In genomic region chr5:103927429-103928195, GRCm38 (mm10) we compare ENCODE assay signal across 8 mouse cellular contexts. TPM values are rescaled to one million over a fixed set of nuclear protein-coding genes. Genes with fewer than 3 reads are reported as not detected.
A peak's percentile ranks its signal among the peaks of the same experiment; 100 is the strongest.
DNase-seq lines count a peak whose midpoint lies in the region; ATAC-seq lines count a peak whose summit lies in the region.

No protein-coding gene starts in this region.

- peak; percentile 56 for ATAC-seq in heart, embryonic 15.5 days (replicated peaks; ENCODE audit: insufficient number of reproducible peaks, insufficient read depth, low FRiP score, low read depth)
- ATAC-seq in liver, embryonic 13.5 days (ENCODE audit: low read depth): peak; percentile 39; the same call in 1 of the 2 replicates
- peak; percentile 80; the same call in 1 of the 2 replicates for ATAC-seq in stomach, embryonic 16.5 days (ENCODE audit: insufficient read depth, low FRiP score)

- peak overlapping the region; percentile 36 for H3K4me3 ChIP-seq in forebrain, embryonic 10.5 days
- H3K4me3 ChIP-seq in heart, embryonic 15.5 days: peak overlapping the region; percentile 41
- H3K4me3 ChIP-seq in liver, embryonic 13.5 days (replicated peaks): no peak overlapping the region; the same call in 1 of the 2 replicates
- peak overlapping the region; percentile 35 for H3K4me3 ChIP-seq in stomach, embryonic 16.5 days (replicated peaks; ENCODE audit: low read length)

- peak; percentile 87 to 88 for DNase-seq in CD8-positive naive resting alpha-beta T cell, adult 2 months (ENCODE audit: low read depth in 2 of 2, low spot score in 2 of 2)
- peak; percentile 90 for DNase-seq in c-Kit-positive CD71-negative TER-119-negative erythroid progenitor cells, embryonic 14.5 days (ENCODE audit: low read depth)
- DNase-seq in forebrain, embryonic 10.5 days (ENCODE audit: extremely low spot score, low spot score): peak; percentile 88
- DNase-seq in kidney, postnatal 14 days: peak; percentile 92
- peak; percentile 63 for DNase-seq in liver, embryonic 13.5 days
- peak; percentile 93 for DNase-seq in neural tube, embryonic 10.5 days (ENCODE audit: extremely low spot score, low spot score)

- peaks cover 21% of the 10 kb centered on the region for H3K27me3 ChIP-seq in forebrain, embryonic 10.5 days (ENCODE audit: poor library complexity, severe bottlenecking)
- H3K27me3 ChIP-seq in heart, embryonic 15.5 days: no peaks in the 10 kb centered on the region
- H3K27me3 ChIP-seq in liver, embryonic 13.5 days: no peaks in the 10 kb centered on the region
- no peaks in the 10 kb centered on the region for H3K27me3 ChIP-seq in stomach, embryonic 16.5 days (ENCODE audit: control insufficient read depth, insufficient read depth, low read length)

- peak overlapping the region; percentile 60 for H3K27ac ChIP-seq in forebrain, embryonic 10.5 days
- H3K27ac ChIP-seq in heart, embryonic 15.5 days: peak overlapping the region; percentile 55
- H3K27ac ChIP-seq in liver, embryonic 13.5 days: no peak overlapping the region
- H3K27ac ChIP-seq in stomach, embryonic 16.5 days (ENCODE audit: low read length): 0 out of 2 replicates have a peak overlapping the region, but pooled peaks have one; percentile 29

- no peaks in the 10 kb centered on the region for H3K9me3 ChIP-seq in forebrain, embryonic 10.5 days
- H3K9me3 ChIP-seq in heart, embryonic 15.5 days (replicated peaks): no peaks in the 10 kb centered on the region
- H3K9me3 ChIP-seq in liver, embryonic 13.5 days (replicated peaks): no peaks in the 10 kb centered on the region
- no peaks in the 10 kb centered on the region for H3K9me3 ChIP-seq in stomach, embryonic 16.5 days (replicated peaks; ENCODE audit: control insufficient read depth, low read length)

- H3K4me2 ChIP-seq in heart, embryonic 15.5 days: peak overlapping the region; percentile 68
- peak overlapping the region; percentile 57 for H3K4me2 ChIP-seq in liver, embryonic 13.5 days
- peak overlapping the region; percentile 49 for H3K4me2 ChIP-seq in stomach, embryonic 16.5 days (ENCODE audit: low read depth, low read length)

- 30% methylated on average over 27 of the region's 27 CpGs for WGBS in forebrain, embryonic 10.5 days
- 17% methylated on average over 27 of the region's 27 CpGs for WGBS in heart, embryonic 15.5 days
- WGBS in liver, embryonic 13.5 days (ENCODE audit: insufficient replicate concordance): 22% methylated on average over 27 of the region's 27 CpGs
- 25% methylated on average over 27 of the region's 27 CpGs for WGBS in stomach, embryonic 16.5 days

- no peaks in the 10 kb centered on the region for H3K36me3 ChIP-seq in forebrain, embryonic 10.5 days (replicated peaks)
- no peaks in the 10 kb centered on the region for H3K36me3 ChIP-seq in heart, embryonic 15.5 days
- no peaks in the 10 kb centered on the region for H3K36me3 ChIP-seq in liver, embryonic 13.5 days
- no peaks in the 10 kb centered on the region; the same call in 1 of the 2 replicates for H3K36me3 ChIP-seq in stomach, embryonic 16.5 days (ENCODE audit: control insufficient read depth, insufficient read depth, low read length)

- H3K9ac ChIP-seq in heart, embryonic 15.5 days: peak overlapping the region; percentile 54
- H3K9ac ChIP-seq in liver, embryonic 13.5 days: no peak overlapping the region
- peak overlapping the region; percentile 54 for H3K9ac ChIP-seq in stomach, embryonic 16.5 days (ENCODE audit: low read length)

- peaks cover 10% of the 10 kb centered on the region for H3K4me1 ChIP-seq in forebrain, embryonic 10.5 days
- peaks cover 4% of the 10 kb centered on the region; the same call in 1 of the 2 replicates for H3K4me1 ChIP-seq in heart, embryonic 15.5 days (replicated peaks)
- H3K4me1 ChIP-seq in liver, embryonic 13.5 days (replicated peaks): peaks cover 3% of the 10 kb centered on the region
- peaks cover 3% of the 10 kb centered on the region for H3K4me1 ChIP-seq in stomach, embryonic 16.5 days (ENCODE audit: control insufficient read depth, insufficient read depth, low read length)

RNA-seq across cellular contexts. Expression of gene Klhl8, which starts 16.6 kb away (rescaled TPM):
- 8.7 and 9.9 TPM in 2 replicates for polyA plus RNA-seq in forebrain, embryonic 10.5 days (2016; fragmentation: Nextera tagmentation; extraction: Ambion mirVana)
- polyA plus RNA-seq in heart, embryonic 15.5 days (2015; fragmentation: Nextera tagmentation; extraction: Ambion mirVana): 11.4 and 13.2 TPM in 2 replicates
- polyA plus RNA-seq in liver, embryonic 13.5 days (2015; fragmentation: Nextera tagmentation; extraction: Ambion mirVana): 1.4 and 1.7 TPM in 2 replicates
- polyA plus RNA-seq in stomach, embryonic 16.5 days (2015; fragmentation: Nextera tagmentation; extraction: Ambion mirVana): 14.1 and 14.6 TPM in 2 replicates

RNA-seq across cellular contexts. Expression of gene Hsd17b13, which starts 49.6 kb away (rescaled TPM):
- polyA plus RNA-seq in forebrain, embryonic 10.5 days (2016; fragmentation: Nextera tagmentation; extraction: Ambion mirVana): not detected in 2 replicates
- polyA plus RNA-seq in heart, embryonic 15.5 days (2015; fragmentation: Nextera tagmentation; extraction: Ambion mirVana): 0.38 TPM in 1 of 2 replicates, not detected in the other
- polyA plus RNA-seq in liver, embryonic 13.5 days (2015; fragmentation: Nextera tagmentation; extraction: Ambion mirVana): 1.3 and 1.9 TPM in 2 replicates
- polyA plus RNA-seq in stomach, embryonic 16.5 days (2015; fragmentation: Nextera tagmentation; extraction: Ambion mirVana): 4.7 and 6.1 TPM in 2 replicates
